Mouse (Mus musculus) hindbrain, embryonic 14.5 days (tissue): Measurements from ENCODE around the gene Tmem222. TPM values are rescaled to one million over a fixed set of nuclear protein-coding genes. Genes with fewer than 3 reads are reported as not detected.
A peak's percentile ranks its signal among the peaks of the same experiment; 100 is the strongest.

Source experiments
- ATAC-seq: fragments of 200-750 bp; cut with Nextera tagmentation; 2 replicates; pipeline ENCODE4 v1.8.0; 2017; ENCODE audit warnings: moderate number of reproducible peaks, mild to moderate bottlenecking, moderate TSS enrichment, moderate library complexity; ENCODE audit not compliant: low FRiP score
- DNase-seq: peaks from one replicate; pipeline ENCODE4 v3.0.0-alpha.2; 2015; ENCODE audit warnings: low spot score
- H3K27ac ChIP-seq: fragments of 300-500 bp; sonication (generic); 2 replicates; pipeline ENCODE4 v1.5.1; 2014; ENCODE audit warnings: mild to moderate bottlenecking, moderate library complexity
- H3K27me3 ChIP-seq: fragments of 300-500 bp; sonication (generic); 2 replicates; pipeline ENCODE4 v1.6.1; 2014; ENCODE audit warnings: mild to moderate bottlenecking, low read length, mixed read lengths; ENCODE audit not compliant: control insufficient read depth, insufficient read depth
- H3K36me3 ChIP-seq: fragments of 300-500 bp; sonication (generic); replicated peaks from 2 replicates; pipeline ENCODE4 v1.6.1; 2014; ENCODE audit not compliant: control insufficient read depth, insufficient read depth
- H3K4me1 ChIP-seq: fragments of 300-500 bp; sonication (generic); replicated peaks from 2 replicates; pipeline ENCODE4 v1.6.1; 2014; ENCODE audit warnings: antibody characterized with exemption, low read length, mixed read lengths; ENCODE audit not compliant: control insufficient read depth, insufficient read depth
- H3K4me2 ChIP-seq: fragments of 300-500 bp; sonication (generic); replicated peaks from 2 replicates; pipeline ENCODE4 v1.6.1; 2014; ENCODE audit warnings: mild to moderate bottlenecking, moderate library complexity
- H3K4me3 ChIP-seq: fragments of 300-500 bp; sonication (generic); replicated peaks from 2 replicates; pipeline ENCODE4 v1.5.1; 2014; ENCODE audit warnings: mild to moderate bottlenecking, low read length
- H3K9ac ChIP-seq: fragments of 300-500 bp; sonication (generic); 2 replicates; pipeline ENCODE4 v1.6.1; 2014
- H3K9me3 ChIP-seq: fragments of 300-500 bp; sonication (generic); 2 replicates; pipeline ENCODE4 v1.6.1; 2016; ENCODE audit warnings: low read length; ENCODE audit not compliant: control insufficient read depth
- WGBS: fragments of 180-500 bp; shearing (Covaris S2); extraction: QIAGEN DNeasy Blood & Tissue Kit; methylation state at CpG from one replicate; pipeline ENCODE4 v1.1.7; 2014; 5-methylcytosine and 5-hydroxymethylcytosine counted together
- polyA plus RNA-seq: library from polyadenylated mRNA; unstranded; fragments of >200 nt; fragmentation: Nextera tagmentation; extraction: Ambion mirVana; gene quantifications from 2 replicates; pipeline ENCODE4 v1.2.1, GENCODE M21; 2014

The Tmem222 gene
- polyA plus RNA-seq, 1 experiment from 2014 or later = 121 TPM

GRCm38 (mm10) chr4:133250609-133251008 lies 27.0 kb downstream of the Tmem222 start:
- Histone ChIP-seq H3K27me3 (peaks cover 73% of the 10 kb centered on the region), H3K9ac (no peak overlapping the region), H3K4me2 (peak overlapping the region; percentile 51), H3K4me1 (peaks cover 8% of the 10 kb centered on the region), H3K4me3 (peak overlapping the region; percentile 23), H3K36me3 (no peaks in the 10 kb centered on the region), H3K9me3 (no peaks in the 10 kb centered on the region), H3K27ac (no peak overlapping the region)
- DNase-seq (peak; percentile 73), ATAC-seq (no peak)
- WGBS = 4% methylated on average over 22 of the region's 22 CpGs

- DNase-seq (no peak), ATAC-seq (no peak)
- H3K27ac ChIP-seq = no peak overlapping the region
- peaks cover 71% of the 10 kb centered on the region for H3K27me3 ChIP-seq
- no peaks in the 10 kb centered on the region for H3K9me3 ChIP-seq
- H3K4me1 ChIP-seq = peaks cover 8% of the 10 kb centered on the region
- H3K4me2 ChIP-seq = no peak overlapping the region
- 82% methylated on average over 13 of the region's 13 CpGs for WGBS
- no peaks in the 10 kb centered on the region for H3K36me3 ChIP-seq
- H3K4me3 ChIP-seq = no peak overlapping the region
- no peak overlapping the region for H3K9ac ChIP-seq
Observed at GRCm38 (mm10) chr4:133247806-133248449, 29.7 kb downstream of the Tmem222 start.

GRCm38 (mm10) chr4:133247072-133247471 lies 30.5 kb downstream of the Tmem222 start:
- Histone ChIP-seq H3K4me1 (peaks cover 8% of the 10 kb centered on the region), H3K9me3 (no peaks in the 10 kb centered on the region), H3K27me3 (peaks cover 72% of the 10 kb centered on the region), H3K27ac (no peak overlapping the region), H3K4me2 (no peak overlapping the region), H3K36me3 (no peaks in the 10 kb centered on the region), H3K4me3 (no peak overlapping the region), H3K9ac (no peak overlapping the region)
- DNase-seq = no peak
- ATAC-seq = no peak
- WGBS = 29% methylated on average over 15 of the region's 15 CpGs

- Histone ChIP-seq H3K9ac (no peak overlapping the region), H3K27me3 (peaks cover 72% of the 10 kb centered on the region), H3K27ac (no peak overlapping the region), H3K4me1 (0 out of 2 replicates have a peak, but pooled peaks cover 5% of the 10 kb centered on the region), H3K9me3 (no peaks in the 10 kb centered on the region), H3K36me3 (no peaks in the 10 kb centered on the region), H3K4me2 (no peak overlapping the region), H3K4me3 (no peak overlapping the region)
- DNase-seq = no peak
- 94% methylated on average over 1 of the region's 1 CpGs for WGBS
- no peak for ATAC-seq
Observed at GRCm38 (mm10) chr4:133244289-133244688, 33.3 kb downstream of the Tmem222 start.

GRCm38 (mm10) chr4:133243538-133243937 lies 34.1 kb downstream of the Tmem222 start:
- Histone ChIP-seq H3K9me3 (no peaks in the 10 kb centered on the region), H3K4me3 (no peak overlapping the region), H3K9ac (no peak overlapping the region), H3K36me3 (no peaks in the 10 kb centered on the region), H3K27ac (no peak overlapping the region), H3K4me1 (0 out of 2 replicates have a peak, but pooled peaks cover 5% of the 10 kb centered on the region), H3K4me2 (no peak overlapping the region), H3K27me3 (peaks cover 69% of the 10 kb centered on the region)
- WGBS = 50% methylated on average over 13 of the region's 13 CpGs
- ATAC-seq (no peak), DNase-seq (no peak)

- DNase-seq (no peak), ATAC-seq (no peak)
- Histone ChIP-seq H3K4me3 (no peak overlapping the region), H3K9me3 (no peaks in the 10 kb centered on the region), H3K4me2 (no peak overlapping the region), H3K27me3 (peaks cover 64% of the 10 kb centered on the region), H3K9ac (no peak overlapping the region), H3K36me3 (no peaks in the 10 kb centered on the region), H3K27ac (no peak overlapping the region), H3K4me1 (0 out of 2 replicates have a peak, but pooled peaks cover 5% of the 10 kb centered on the region)
- 50% methylated on average over 9 of the region's 9 CpGs for WGBS
Observed at GRCm38 (mm10) chr4:133242710-133243109, 34.9 kb downstream of the Tmem222 start.

GRCm38 (mm10) chr4:133241910-133242309 lies 35.7 kb downstream of the Tmem222 start:
- H3K4me3 ChIP-seq = peak overlapping the region; percentile 45
- H3K4me1 ChIP-seq = 0 out of 2 replicates have a peak, but pooled peaks cover 5% of the 10 kb centered on the region
- ATAC-seq (no peak), DNase-seq (no peak)
- H3K9me3 ChIP-seq = no peaks in the 10 kb centered on the region
- 37% methylated on average over 11 of the region's 11 CpGs for WGBS
- H3K27me3 ChIP-seq = peaks cover 56% of the 10 kb centered on the region
- H3K4me2 ChIP-seq = peak overlapping the region; percentile 69
- H3K36me3 ChIP-seq = no peaks in the 10 kb centered on the region
- no peak overlapping the region; the same call in 1 of the 2 replicates for H3K9ac ChIP-seq
- H3K27ac ChIP-seq = no peak overlapping the region

GRCm38 (mm10) chr4:133240934-133241908 lies 36.4 kb downstream of the Tmem222 start:
- Histone ChIP-seq H3K9ac (peak overlapping the region; percentile 53), H3K36me3 (no peaks in the 10 kb centered on the region), H3K4me2 (peak overlapping the region; percentile 69), H3K9me3 (no peaks in the 10 kb centered on the region), H3K4me1 (0 out of 2 replicates have a peak, but pooled peaks cover 5% of the 10 kb centered on the region), H3K27me3 (peaks cover 49% of the 10 kb centered on the region), H3K4me3 (peak overlapping the region; percentile 45), H3K27ac (no peak overlapping the region)
- DNase-seq = peak; percentile 79
- ATAC-seq = peak; percentile 91
- WGBS = 1% methylated on average over 77 of the region's 78 CpGs

GRCm38 (mm10) chr4:133240490-133240921 lies 37.1 kb downstream of the Tmem222 start, which contains the start of gene Map3k6:
TSS of gene Map3k6 (plus strand) at chr4:133240818.
- Histone ChIP-seq H3K9ac (peak within 1 kb of the TSS; percentile 53), H3K36me3 (no peaks in the 10 kb centered on the region), H3K9me3 (no peaks in the 10 kb centered on the region), H3K27me3 (peaks cover 45% of the 10 kb centered on the region), H3K4me1 (0 out of 2 replicates have a peak, but pooled peaks cover 5% of the 10 kb centered on the region), H3K27ac (no peak within 1 kb of the TSS), H3K4me3 (peak within 1 kb of the TSS; percentile 45), H3K4me2 (peak within 1 kb of the TSS; percentile 69)
- WGBS = 4% methylated on average over 16 of the region's 16 CpGs
- ATAC-seq = no peak
- DNase-seq = no peak
